Mouse (Mus musculus): Measurements from ENCODE around the gene Gga1. TPM values are rescaled to one million over a fixed set of nuclear protein-coding genes. Genes with fewer than 3 reads are reported as not detected.

Gga1 gene
- total and polyA plus RNA-seq, 3 experiments = 42.2 to 52.7 (median 44.4) TPM

DNA sequence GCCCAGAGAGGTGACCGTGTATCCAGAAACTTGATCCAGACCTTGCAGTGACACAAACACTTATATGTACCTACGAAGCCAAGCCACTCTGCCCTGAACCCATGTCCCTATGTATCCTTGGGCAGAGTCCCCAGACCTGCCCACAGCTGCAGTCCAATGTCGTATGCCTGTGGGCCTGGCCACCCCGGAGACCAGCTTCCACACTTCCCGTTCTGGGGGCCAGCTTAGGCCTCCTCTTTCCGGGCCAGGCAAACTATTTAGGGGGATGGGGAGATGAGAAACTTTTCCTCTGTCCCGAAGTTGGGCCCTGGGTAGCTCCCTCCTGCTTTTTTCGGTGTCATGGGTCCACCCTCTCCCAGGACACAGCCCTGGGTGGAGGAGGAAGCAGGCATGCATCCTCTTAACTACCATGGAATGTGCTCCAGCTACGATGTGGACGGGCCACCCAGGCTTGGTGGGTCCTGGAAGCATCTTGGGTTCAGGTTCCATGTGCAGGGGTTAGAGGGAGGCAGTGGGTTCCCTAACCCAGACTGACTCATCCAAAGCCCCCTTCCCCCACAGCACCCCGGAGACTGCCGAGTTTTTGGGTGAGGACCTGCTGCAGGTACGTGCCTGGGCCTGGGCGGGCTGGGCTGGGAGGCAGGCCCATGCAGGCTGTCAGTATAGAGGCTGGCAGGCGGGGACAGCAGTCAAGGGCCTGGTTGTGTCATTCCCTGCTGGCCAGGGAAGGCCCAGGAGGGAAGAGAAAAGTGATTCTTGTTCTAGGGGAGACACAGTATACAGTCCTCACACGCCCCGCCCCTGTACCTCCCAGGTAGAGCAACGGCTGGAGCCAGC lies 23.8 kb downstream of the Gga1 start:
- peak; percentile 39 to 54 for DNase-seq
- intact Hi-C loops (cut with DNase I) = no loop called here
- Histone ChIP-seq H3K27me3 (ENCODE audit: control insufficient read depth, insufficient read depth, low read length) (no peaks in the 10 kb centered on the region), H3K9ac (ENCODE audit: low read depth, low read length) (0 out of 2 replicates have a peak overlapping the region, but pooled peaks have one; percentile 7), H3K36me3 (ENCODE audit: control insufficient read depth, insufficient read depth, low read length) (no peaks in the 10 kb centered on the region), H3K4me3 (peak overlapping the region; percentile 69), H3K79me2 (replicated peaks; ENCODE audit: control insufficient read depth, insufficient read depth, low read length) (no peaks in the 10 kb centered on the region), H3K27ac (peak overlapping the region; percentile 62), H3K4me1 (ENCODE audit: control insufficient read depth, insufficient read depth, low read length) (peaks cover 4% of the 10 kb centered on the region)
- 44% methylated on average over 18 of the region's 18 CpGs for WGBS
- TF ChIP-seq CTCF (IDR thresholded peaks at IDR 0.05) (no peak), POLR2A (IDR thresholded peaks at IDR 0.05; ENCODE audit: insufficient read depth, low read depth, low read length) (0 out of 2 replicates have a peak, but pooled peaks have one; percentile 14), EP300 (IDR thresholded peaks at IDR 0.05; ENCODE audit: insufficient read depth, low read depth, low read length) (no peak)

DNA sequence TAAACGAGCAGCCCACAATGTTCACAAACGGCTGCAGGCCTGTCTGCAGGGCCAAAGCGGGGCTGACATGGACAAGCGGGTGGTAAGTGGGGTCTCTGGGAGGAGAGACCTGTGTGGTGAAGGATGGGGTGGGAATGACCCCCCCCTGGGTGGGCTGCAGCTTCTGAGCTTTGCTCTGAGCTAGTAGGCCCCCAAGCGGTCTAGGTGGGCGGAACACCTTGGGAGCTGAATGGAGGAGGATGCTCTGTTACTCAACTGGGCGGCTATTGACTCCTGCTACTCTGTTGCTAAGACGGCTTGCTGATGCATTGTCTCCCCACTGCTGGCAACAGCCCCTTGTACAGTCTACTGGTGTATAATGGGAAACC lies 24.4 kb downstream of the Gga1 start:
- Histone ChIP-seq H3K4me3 (no peak overlapping the region), H3K4me1 (ENCODE audit: control insufficient read depth, insufficient read depth, low read length) (peaks cover 4% of the 10 kb centered on the region)
- intact Hi-C loops (cut with DNase I) = no loop called here

DNA sequence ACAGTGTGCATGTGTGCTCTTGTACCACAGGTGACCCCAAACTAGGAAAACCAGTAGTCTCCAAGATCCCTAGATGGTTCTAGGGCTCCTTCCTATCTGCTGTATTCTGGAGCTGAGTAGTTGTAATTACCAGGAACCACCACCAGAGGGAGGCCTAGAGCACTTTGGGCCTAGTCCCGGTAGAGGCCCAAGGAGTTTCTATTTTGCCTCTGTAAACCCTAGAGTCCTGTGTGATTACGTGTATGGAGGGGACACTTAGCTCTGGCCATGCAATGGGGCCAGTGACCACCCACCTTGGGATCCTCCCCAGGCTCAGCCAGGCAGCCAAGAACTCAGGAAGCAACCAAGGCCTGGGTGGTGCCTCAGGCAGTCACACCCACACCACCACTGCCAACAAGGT lies 26.3 kb downstream of the Gga1 start:
- TF ChIP-seq POLR2A (IDR thresholded peaks at IDR 0.05; ENCODE audit: insufficient read depth, low read depth, low read length) = no peak
- TF ChIP-seq CTCF (IDR thresholded peaks at IDR 0.05) = peak; percentile 97
- TF ChIP-seq EP300 (IDR thresholded peaks at IDR 0.05; ENCODE audit: insufficient read depth, low read depth, low read length) = peak; percentile 57; the same call in 1 of the 2 replicates
- no peaks in the 10 kb centered on the region for H3K79me2 ChIP-seq (replicated peaks; ENCODE audit: control insufficient read depth, insufficient read depth, low read length)
- H3K9ac ChIP-seq (ENCODE audit: low read depth, low read length) = peak overlapping the region; percentile 45
- H3K27ac ChIP-seq = no peak overlapping the region; the same call in 1 of the 2 replicates
- H3K27me3 ChIP-seq (ENCODE audit: control insufficient read depth, insufficient read depth, low read length) = no peaks in the 10 kb centered on the region
- peaks cover 4% of the 10 kb centered on the region for H3K4me1 ChIP-seq (ENCODE audit: control insufficient read depth, insufficient read depth, low read length)
- H3K36me3 ChIP-seq (ENCODE audit: control insufficient read depth, insufficient read depth, low read length) = no peaks in the 10 kb centered on the region
- peak; percentile 78 to 80 for DNase-seq
- 5% methylated on average over 2 of the region's 2 CpGs for WGBS
- H3K4me3 ChIP-seq = no peak overlapping the region
- intact Hi-C loops (cut with DNase I) = no loop called here

More for the DNA sequence above, 24.4 kb downstream of the Gga1 start:
- no peaks in the 10 kb centered on the region for H3K36me3 ChIP-seq (ENCODE audit: control insufficient read depth, insufficient read depth, low read length)
- 83% methylated on average over 8 of the region's 8 CpGs for WGBS
- H3K27me3 ChIP-seq (ENCODE audit: control insufficient read depth, insufficient read depth, low read length) = no peaks in the 10 kb centered on the region
- no peak for DNase-seq
- no peaks in the 10 kb centered on the region for H3K79me2 ChIP-seq (replicated peaks; ENCODE audit: control insufficient read depth, insufficient read depth, low read length)
- no peak overlapping the region for H3K27ac ChIP-seq
- no peak for TF ChIP-seq POLR2A (IDR thresholded peaks at IDR 0.05; ENCODE audit: insufficient read depth, low read depth, low read length)
- TF ChIP-seq EP300 (IDR thresholded peaks at IDR 0.05; ENCODE audit: insufficient read depth, low read depth, low read length) = no peak
- no peak for TF ChIP-seq CTCF (IDR thresholded peaks at IDR 0.05)
- H3K9ac ChIP-seq (ENCODE audit: low read depth, low read length) = no peak overlapping the region

DNA sequence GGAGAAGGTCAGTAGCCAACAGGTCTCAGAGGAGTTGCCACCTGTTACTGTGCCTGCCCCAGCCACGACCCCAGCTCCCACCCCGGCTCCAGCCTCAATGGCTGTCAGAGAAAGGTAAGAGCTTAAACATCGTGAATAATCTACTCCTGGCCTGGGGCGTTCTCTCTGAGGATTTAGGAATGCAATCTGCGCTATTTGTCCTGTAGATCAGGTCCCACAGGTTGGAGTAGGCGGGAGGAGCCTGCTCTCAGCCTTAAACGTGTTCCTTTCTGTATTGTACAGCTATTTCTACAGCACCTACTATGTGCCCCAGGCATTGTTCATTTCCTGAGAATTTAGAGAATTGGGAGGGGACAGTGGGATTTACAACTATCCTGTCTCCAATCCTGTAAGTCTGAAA lies 31.4 kb downstream of the Gga1 start:
- Histone ChIP-seq H3K79me2 (replicated peaks; ENCODE audit: control insufficient read depth, insufficient read depth, low read length) (no peaks in the 10 kb centered on the region), H3K4me3 (no peak overlapping the region), H3K27me3 (ENCODE audit: control insufficient read depth, insufficient read depth, low read length) (no peaks in the 10 kb centered on the region), H3K9ac (ENCODE audit: low read depth, low read length) (no peak overlapping the region), H3K36me3 (ENCODE audit: control insufficient read depth, insufficient read depth, low read length) (no peaks in the 10 kb centered on the region), H3K27ac (no peak overlapping the region), H3K4me1 (ENCODE audit: control insufficient read depth, insufficient read depth, low read length) (peaks cover 2% of the 10 kb centered on the region)
- no peak for DNase-seq
- no peak for TF ChIP-seq CTCF (IDR thresholded peaks at IDR 0.05)
- TF ChIP-seq POLR2A (IDR thresholded peaks at IDR 0.05; ENCODE audit: insufficient read depth, low read depth, low read length) = no peak
- TF ChIP-seq EP300 (IDR thresholded peaks at IDR 0.05; ENCODE audit: insufficient read depth, low read depth, low read length) = no peak
- 88% methylated on average over 7 of the region's 7 CpGs for WGBS
- intact Hi-C loops (cut with DNase I) = no loop called here

DNA sequence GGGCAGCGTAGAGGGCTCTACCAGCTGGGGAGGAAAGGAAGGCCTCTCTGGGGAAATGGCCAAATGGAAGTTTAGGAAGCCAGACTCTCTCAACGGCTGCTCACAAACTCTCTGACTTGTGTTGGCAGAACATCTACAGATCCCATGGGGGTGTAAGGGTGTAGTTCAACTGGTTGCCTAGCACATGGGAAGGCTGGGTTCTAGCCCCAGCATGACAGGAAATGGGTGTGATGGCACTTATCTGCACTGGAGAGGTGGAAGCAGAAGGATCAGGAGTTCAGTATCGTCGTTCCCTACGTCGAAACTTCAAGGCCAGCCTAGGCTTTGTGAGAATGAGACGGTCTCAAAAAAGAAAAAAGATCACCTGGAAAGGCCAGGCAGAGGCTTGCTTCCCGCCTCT lies 32.0 kb downstream of the Gga1 start:
- Histone ChIP-seq H3K36me3 (ENCODE audit: control insufficient read depth, insufficient read depth, low read length) (no peaks in the 10 kb centered on the region), H3K4me1 (ENCODE audit: control insufficient read depth, insufficient read depth, low read length) (peaks cover 2% of the 10 kb centered on the region; the same call in 1 of the 2 replicates), H3K27me3 (ENCODE audit: control insufficient read depth, insufficient read depth, low read length) (no peaks in the 10 kb centered on the region)

DNA sequence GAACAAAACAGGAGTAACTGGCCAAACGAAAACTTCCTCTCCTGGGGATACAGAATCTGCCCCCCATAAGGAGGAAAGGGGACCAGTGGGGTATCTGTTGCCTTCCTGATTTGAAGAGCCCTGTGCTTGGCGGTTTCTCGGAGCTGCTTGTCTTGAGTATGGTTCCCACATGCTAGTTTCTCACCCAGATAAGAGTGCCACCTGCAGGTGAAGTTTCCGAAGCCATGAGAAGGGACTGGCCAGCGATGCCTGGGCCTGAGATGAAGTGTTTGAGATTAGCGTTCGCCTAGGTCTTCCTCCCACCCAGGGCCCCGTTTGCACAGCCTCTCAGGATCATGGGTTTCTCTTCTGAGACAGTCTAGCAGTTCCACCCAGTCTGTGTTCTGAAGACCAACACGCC lies 35.0 kb downstream of the Gga1 start:
- TF ChIP-seq EP300 (IDR thresholded peaks at IDR 0.05; ENCODE audit: insufficient read depth, low read depth, low read length) (no peak), CTCF (IDR thresholded peaks at IDR 0.05) (peak; percentile 38)
- intact Hi-C loops (cut with DNase I) = loop anchor here (5.0 kb wide), 1 partner anchor 115 kb away; the partner anchor contains the start of gene H1f0

More for the DNA sequence above, 32.0 kb downstream of the Gga1 start:
- Histone ChIP-seq H3K27ac (no peak overlapping the region), H3K4me3 (no peak overlapping the region), H3K9ac (ENCODE audit: low read depth, low read length) (no peak overlapping the region), H3K79me2 (replicated peaks; ENCODE audit: control insufficient read depth, insufficient read depth, low read length) (no peaks in the 10 kb centered on the region)
- WGBS = 57% methylated on average over 8 of the region's 8 CpGs
- intact Hi-C loops (cut with DNase I) = no loop called here
- DNase-seq = no peak
- no peak for TF ChIP-seq CTCF (IDR thresholded peaks at IDR 0.05)
- TF ChIP-seq POLR2A (IDR thresholded peaks at IDR 0.05; ENCODE audit: insufficient read depth, low read depth, low read length) = no peak
- TF ChIP-seq EP300 (IDR thresholded peaks at IDR 0.05; ENCODE audit: insufficient read depth, low read depth, low read length) = no peak

More for the DNA sequence above, 35.0 kb downstream of the Gga1 start:
- WGBS = 57% methylated on average over 9 of the region's 9 CpGs
- peaks cover 2% of the 10 kb centered on the region for H3K4me1 ChIP-seq (ENCODE audit: control insufficient read depth, insufficient read depth, low read length)
- H3K79me2 ChIP-seq (replicated peaks; ENCODE audit: control insufficient read depth, insufficient read depth, low read length) = no peaks in the 10 kb centered on the region
- no peak overlapping the region for H3K9ac ChIP-seq (ENCODE audit: low read depth, low read length)
- peaks cover 2% of the 10 kb centered on the region; the same call in 1 of the 2 replicates for H3K27me3 ChIP-seq (ENCODE audit: control insufficient read depth, insufficient read depth, low read length)
- no peak overlapping the region for H3K27ac ChIP-seq
- no peak for DNase-seq
- H3K36me3 ChIP-seq (ENCODE audit: control insufficient read depth, insufficient read depth, low read length) = no peaks in the 10 kb centered on the region
- H3K4me3 ChIP-seq = no peak overlapping the region

Measured in heart, adult 2 months (tissue).